Comparison of ENCODE assay signal across 26 mouse cellular contexts in the genomic region with DNA sequence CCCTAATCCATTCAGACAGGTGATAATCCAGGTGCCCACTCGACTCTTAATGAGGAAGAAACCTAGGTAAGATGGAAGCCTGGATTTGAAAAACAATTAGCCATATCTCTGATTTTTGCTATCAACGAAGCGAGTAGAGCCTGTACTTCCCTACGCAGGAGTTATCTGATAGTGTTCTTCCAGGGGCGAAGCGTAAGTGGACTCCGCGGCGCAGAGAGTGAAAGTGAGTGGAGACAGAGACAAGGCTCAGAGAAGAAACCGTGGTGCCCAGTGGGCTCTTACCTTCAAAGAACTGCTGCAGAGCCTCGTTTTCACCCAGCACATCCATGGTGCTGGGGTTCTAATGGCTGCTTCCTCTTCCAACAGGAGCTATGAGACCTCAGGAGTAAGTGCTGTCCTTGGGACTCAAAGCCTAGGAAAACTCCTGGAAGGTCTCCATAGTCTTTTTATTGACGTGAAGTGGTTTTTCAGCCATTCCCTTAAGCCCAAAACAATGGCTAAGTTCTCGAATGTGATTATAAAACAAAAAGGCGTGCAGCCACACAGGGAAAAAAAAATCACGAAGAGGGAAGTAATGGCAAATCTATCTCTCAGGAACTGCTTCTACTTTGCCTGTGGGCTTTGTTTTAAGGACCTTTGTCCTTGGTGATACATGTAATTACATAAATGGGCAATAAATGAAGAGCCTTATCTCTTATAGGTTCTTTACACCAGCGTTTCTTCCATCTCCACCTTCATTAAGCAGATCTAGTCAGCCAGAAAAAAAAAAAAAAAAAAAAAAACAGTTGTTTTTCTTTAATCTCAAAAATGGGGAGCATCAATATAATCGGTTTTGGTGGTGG. TPM values are rescaled to one million over a fixed set of nuclear protein-coding genes. Genes with fewer than 3 reads are reported as not detected.
DNase-seq lines count a peak whose midpoint lies in the region; ATAC-seq and TF ChIP-seq lines count a peak whose summit lies in the region.
"Had no signal": no experiment of that assay in that cellular context is flagged by ENCODE, and none has a peak within 500 bp of the region (broad histone marks: within the 10 kb centered on the region; RNA-seq: fewer than 3 reads in every experiment).

A gene (minus strand): TSS at position 584 of the 842 bp plus-strand sequence.

- 64% methylated on average over 17 of the region's 17 CpGs for WGBS in intestine, embryonic 16.5 days
- 27% methylated on average over 17 of the region's 17 CpGs for WGBS in small intestine, adult 2 months
- WGBS in embryonic facial prominence, embryonic 10.5 days: 84% methylated on average over 17 of the region's 17 CpGs

- H3K4me2 ChIP-seq in intestine, embryonic 16.5 days (ENCODE audit: low read depth, low read length): peak within 1 kb of the TSS; percentile 47
- H3K4me2 ChIP-seq: embryonic facial prominence, embryonic 13.5 days; forebrain, embryonic 12.5 days; forebrain, embryonic 15.5 days; heart, embryonic 12.5 days; heart, embryonic 15.5 days; hindbrain, embryonic 14.5 days had no signal

- H3K27ac ChIP-seq in MEL (ENCODE audit: control insufficient read depth, low read depth, low read length): no peak within 1 kb of the TSS
- peak within 1 kb of the TSS; percentile 92 for H3K27ac ChIP-seq in intestine, embryonic 16.5 days (ENCODE audit: low read length)
- H3K27ac ChIP-seq in small intestine, adult 2 months (ENCODE audit: insufficient read depth, low read depth, low read length): peak within 1 kb of the TSS; percentile 98
- no peak within 1 kb of the TSS for H3K27ac ChIP-seq in embryonic facial prominence, embryonic 10.5 days (replicated peaks)
- H3K27ac ChIP-seq: embryonic facial prominence, embryonic 13.5 days; forebrain, embryonic 12.5 days; forebrain, embryonic 15.5 days; heart, embryonic 15.5 days; hindbrain, embryonic 14.5 days; hindbrain, postnatal 0 days had no signal

- ATAC-seq in intestine, embryonic 16.5 days: peak; percentile 87
- ATAC-seq: forebrain, embryonic 15.5 days; hindbrain, postnatal 0 days; Patski had no signal

- H3K27me3 ChIP-seq in MEL (ENCODE audit: control insufficient read depth in 1 of 2, insufficient read depth in 2 of 2, low read length in 2 of 2): no peaks in the 10 kb centered on the region
- no peaks in the 10 kb centered on the region for H3K27me3 ChIP-seq in intestine, embryonic 16.5 days (replicated peaks; ENCODE audit: control insufficient read depth, insufficient read depth, low read length)
- H3K27me3 ChIP-seq in small intestine, adult 2 months (ENCODE audit: control insufficient read depth, insufficient read depth, low read length): no peaks in the 10 kb centered on the region
- no peaks in the 10 kb centered on the region for H3K27me3 ChIP-seq in embryonic facial prominence, embryonic 10.5 days (replicated peaks; ENCODE audit: low read depth, poor library complexity, severe bottlenecking)
- H3K27me3 ChIP-seq: embryonic facial prominence, embryonic 13.5 days; forebrain, embryonic 12.5 days; forebrain, embryonic 15.5 days; heart, embryonic 12.5 days; heart, embryonic 15.5 days; Patski had no signal

- no peaks in the 10 kb centered on the region for H3K9me3 ChIP-seq in MEL (replicated peaks; ENCODE audit: insufficient read depth, low read length)
- H3K9me3 ChIP-seq in intestine, embryonic 16.5 days (ENCODE audit: control insufficient read depth, low read length): no peaks in the 10 kb centered on the region
- no peaks in the 10 kb centered on the region for H3K9me3 ChIP-seq in embryonic facial prominence, embryonic 10.5 days
- H3K9me3 ChIP-seq: embryonic facial prominence, embryonic 13.5 days; forebrain, embryonic 12.5 days; forebrain, embryonic 15.5 days; heart, embryonic 12.5 days; heart, embryonic 15.5 days had no signal

- H3K9ac ChIP-seq in MEL (ENCODE audit: control insufficient read depth, low read depth, low read length, poor library complexity, severe bottlenecking): no peak within 1 kb of the TSS
- peak within 1 kb of the TSS; percentile 67 for H3K9ac ChIP-seq in intestine, embryonic 16.5 days (ENCODE audit: low read depth, low read length)
- H3K9ac ChIP-seq: embryonic facial prominence, embryonic 13.5 days; forebrain, embryonic 12.5 days; forebrain, embryonic 15.5 days; heart, embryonic 12.5 days; heart, embryonic 15.5 days; hindbrain, embryonic 14.5 days had no signal

- no peak for TF ChIP-seq CTCF in MEL (IDR thresholded peaks at IDR 0.05 in 2 of 3, conservative IDR thresholded peaks at IDR 0.05 in 1 of 3; ENCODE audit: control insufficient read depth in 1 of 3, insufficient read depth in 1 of 3, low read depth in 2 of 3, low read length in 3 of 3, poor library complexity in 1 of 3, severe bottlenecking in 1 of 3)
- TF ChIP-seq CTCF in small intestine, adult 2 months (IDR thresholded peaks at IDR 0.05; ENCODE audit: extremely low read depth, insufficient read length, insufficient replicate concordance, low read depth, low read length): no peak

- no peak for TF ChIP-seq RAD21 in MEL (IDR thresholded peaks at IDR 0.05; ENCODE audit: low read depth, low read length)

- peak within 1 kb of the TSS in 1 of 2 experiments; percentile 22; a peak in 2 of 4 replicates for H3K4me3 ChIP-seq in MEL (ENCODE audit: control insufficient read depth in 1 of 2, insufficient read depth in 1 of 2, low read depth in 2 of 2, low read length in 2 of 2)
- H3K4me3 ChIP-seq in intestine, embryonic 16.5 days (ENCODE audit: low read length): peak within 1 kb of the TSS; percentile 47
- peak within 1 kb of the TSS; percentile 62 for H3K4me3 ChIP-seq in small intestine, adult 2 months (ENCODE audit: low read depth, low read length)
- H3K4me3 ChIP-seq in embryonic facial prominence, embryonic 10.5 days: no peak within 1 kb of the TSS
- H3K4me3 ChIP-seq: embryonic facial prominence, embryonic 13.5 days; erythroblast, embryonic 14.5 days; forebrain, embryonic 12.5 days; forebrain, embryonic 15.5 days; heart, embryonic 12.5 days; heart, embryonic 15.5 days had no signal

- no peak for TF ChIP-seq EP300 in MEL (IDR thresholded peaks at IDR 0.05; ENCODE audit: low read depth in 1 of 2, low read length in 2 of 2)

- DNase-seq in heart, adult 11 months: peak; percentile 66
- DNase-seq in heart, postnatal 10 days: no peak
- peak; percentile 9 for DNase-seq in MEL (ENCODE audit: low read depth, low spot score)
- DNase-seq in adrenal gland, postnatal 36 days: no peak
- no peak for DNase-seq in embryonic facial prominence, embryonic 10.5 days (ENCODE audit: low spot score)
- DNase-seq: adrenal gland, postnatal 10 days; cerebellum, adult 11 months; cerebellum, adult 2 months; cerebellum, adult 9-11 months; cerebellum, postnatal 25 days; gastrocnemius, postnatal 25 days; heart, postnatal 14 days; heart, postnatal 4 days had no signal

- H3K79me2 ChIP-seq in MEL (ENCODE audit: control insufficient read depth, insufficient read depth, low read length, poor library complexity): no peaks in the 10 kb centered on the region

- 0 out of 4 replicates have a peak, but pooled peaks cover 0 to 5% of the 10 kb centered on the region in 2 experiments for H3K4me1 ChIP-seq in MEL (ENCODE audit: control insufficient read depth in 1 of 2, insufficient read depth in 2 of 2, low read length in 2 of 2)
- no peaks in the 10 kb centered on the region for H3K4me1 ChIP-seq in intestine, embryonic 16.5 days (ENCODE audit: control insufficient read depth, insufficient read depth, low read length)
- H3K4me1 ChIP-seq in small intestine, adult 2 months (ENCODE audit: control insufficient read depth, insufficient read depth, insufficient read length, low read length): peaks cover 19% of the 10 kb centered on the region; the same call in 1 of the 2 replicates
- peaks cover 29% of the 10 kb centered on the region for H3K4me1 ChIP-seq in embryonic facial prominence, embryonic 10.5 days
- H3K4me1 ChIP-seq: forebrain, embryonic 12.5 days; forebrain, embryonic 15.5 days; heart, embryonic 12.5 days; heart, embryonic 15.5 days had no signal

- peaks cover 0 to 3% of the 10 kb centered on the region in 2 experiments; a peak in 1 of 4 replicates for H3K36me3 ChIP-seq in MEL (ENCODE audit: control insufficient read depth in 1 of 2, insufficient read depth in 2 of 2, low read length in 2 of 2)
- no peaks in the 10 kb centered on the region for H3K36me3 ChIP-seq in intestine, embryonic 16.5 days (ENCODE audit: control insufficient read depth, insufficient read depth, low read length)
- no peaks in the 10 kb centered on the region; the same call in 1 of the 2 replicates for H3K36me3 ChIP-seq in small intestine, adult 2 months (ENCODE audit: control insufficient read depth, insufficient read depth, low read length)
- no peaks in the 10 kb centered on the region for H3K36me3 ChIP-seq in embryonic facial prominence, embryonic 10.5 days (replicated peaks)
- H3K36me3 ChIP-seq: embryonic facial prominence, embryonic 13.5 days; forebrain, embryonic 12.5 days; forebrain, embryonic 15.5 days; heart, embryonic 12.5 days; heart, embryonic 15.5 days had no signal

- no peak for TF ChIP-seq POLR2A in MEL (IDR thresholded peaks at IDR 0.05; ENCODE audit: control insufficient read depth in 1 of 2, insufficient read depth in 1 of 2, low read depth in 1 of 2, low read length in 2 of 2, poor library complexity in 1 of 2)
- no peak; the same call in 1 of the 2 replicates for TF ChIP-seq POLR2A in small intestine, adult 2 months (IDR thresholded peaks at IDR 0.05; ENCODE audit: low read depth, low read length)

- intact Hi-C loops in heart, postnatal 10 days (cut with DNase I): no loop called here

TF ChIP-seq in MEL, 35 proteins besides CTCF, POLR2A, EP300 and RAD21 (continues in another document):
- TF ChIP-seq E2F4 (IDR thresholded peaks at IDR 0.05; ENCODE audit: borderline replicate concordance, low read depth, low read length) (no peak), GABPA (IDR thresholded peaks at IDR 0.05; ENCODE audit: low read depth, low read length) (no peak), NELFE (IDR thresholded peaks at IDR 0.05; ENCODE audit: low read depth, low read length) (no peak), BHLHE40 (IDR thresholded peaks at IDR 0.05; ENCODE audit: borderline replicate concordance, low read depth, low read length) (no peak), ETS1 (IDR thresholded peaks at IDR 0.05; ENCODE audit: low read depth, low read length) (no peak), TCF12 (IDR thresholded peaks at IDR 0.05; ENCODE audit: low read depth, low read length) (no peak), USF2 (IDR thresholded peaks at IDR 0.05; ENCODE audit: borderline replicate concordance in 1 of 2, insufficient read depth in 1 of 2, low read depth in 1 of 2, low read length in 2 of 2) (no peak)

RNA-seq across cellular contexts. Expression of the gene that starts here (rescaled TPM):
- under 1 TPM; 0.43 to 0.67 TPM for total RNA-seq in heart, postnatal 10 days (2021)
- not detected in 2 replicates for total RNA-seq in MEL (2012; rRNA removed)
- polyA plus RNA-seq in MEL (2012; ENCODE audit: insufficient read depth in 1 of 2, insufficient read length in 2 of 2, low read depth in 1 of 2, low replicate concordance in 2 of 2, missing spikeins in 1 of 2): under 1 TPM in 1 of 2 experiments, not detected in 1; 0.03 TPM
- 9.4 and 10.2 TPM in 2 replicates for polyA plus RNA-seq in intestine, embryonic 16.5 days (2015; fragmentation: Nextera tagmentation; extraction: Ambion mirVana)
- 5.1 and 22.8 TPM in 2 replicates for polyA plus RNA-seq in small intestine, adult 2 months (2012; rRNA removed)
- total RNA-seq in adrenal gland, postnatal 36 days (2021): under 1 TPM in 1 of 2 experiments, not detected in 1; 0.10 TPM
- polyA plus RNA-seq in embryonic facial prominence, embryonic 10.5 days (2016; fragmentation: Nextera tagmentation; extraction: Ambion mirVana): 0.05 and 0.16 TPM in 2 replicates
- total RNA-seq: adrenal gland, adult 18-20 months; common myeloid progenitor, adult 5-6 weeks; hindbrain, postnatal 0 days had no signal
- polyA plus RNA-seq: erythroblast, embryonic 14.5 days; hindbrain, embryonic 14.5 days had no signal

Comparison
In these comparisons a context has a peak if more than half of its experiments do, and no peak if none do; other contexts are left out.
1. Peak in DNase-seq in MEL; RNA of the gene not detected or under 1 TPM.
2. H3K27ac ChIP-seq: peak in intestine, embryonic 16.5 days (single experiment) and small intestine, adult 2 months (single experiment); none in MEL (single experiment) and embryonic facial prominence, embryonic 10.5 days (single experiment).